Mouse (Mus musculus): Measurements from ENCODE around the gene Tubd1. TPM values are rescaled to one million over a fixed set of nuclear protein-coding genes. Genes with fewer than 3 reads are reported as not detected.
A peak's percentile ranks its signal among the peaks of the same experiment; 100 is the strongest.

The Tubd1 gene
- polyA plus RNA-seq, 1 experiment from 2014 or later, result 8.4 TPM

GRCm38 (mm10) chr11:86581250-86581753 is 36.5 kb downstream of the Tubd1 start:
- DNase-seq (ENCODE audit: low spot score), result peak; percentile 80
- 31% methylated on average over 11 of the region's 11 CpGs for WGBS
- Histone ChIP-seq H3K27ac (peak overlapping the region; percentile 81), H3K27me3 (ENCODE audit: insufficient read depth, low read length) (no peaks in the 10 kb centered on the region), H3K4me2 (ENCODE audit: low read length) (peak overlapping the region; percentile 25; the same call in 1 of the 2 replicates), H3K9ac (ENCODE audit: low read depth, low read length) (no peak overlapping the region), H3K4me1 (replicated peaks; ENCODE audit: insufficient read depth, low read length) (peaks cover 25% of the 10 kb centered on the region), H3K36me3 (ENCODE audit: insufficient read depth, low read length) (no peaks in the 10 kb centered on the region), H3K9me3 (replicated peaks; ENCODE audit: low read length) (no peaks in the 10 kb centered on the region), H3K4me3 (replicated peaks; ENCODE audit: low read depth, low read length) (no peak overlapping the region)
- 0 out of 2 replicates have a peak, but pooled peaks have one; percentile 9 for ATAC-seq (replicated peaks; ENCODE audit: low FRiP score, low read depth)
- TF ChIP-seq CTCF (IDR thresholded peaks at IDR 0.05; ENCODE audit: low read depth), result no peak

- Histone ChIP-seq H3K27ac (peak overlapping the region; percentile 81), H3K9me3 (replicated peaks; ENCODE audit: low read length) (no peaks in the 10 kb centered on the region), H3K4me1 (replicated peaks; ENCODE audit: insufficient read depth, low read length) (peaks cover 23% of the 10 kb centered on the region), H3K27me3 (ENCODE audit: insufficient read depth, low read length) (no peaks in the 10 kb centered on the region), H3K9ac (ENCODE audit: low read depth, low read length) (no peak overlapping the region), H3K36me3 (ENCODE audit: insufficient read depth, low read length) (no peaks in the 10 kb centered on the region), H3K4me2 (ENCODE audit: low read length) (no peak overlapping the region), H3K4me3 (replicated peaks; ENCODE audit: low read depth, low read length) (no peak overlapping the region)
- ATAC-seq (replicated peaks; ENCODE audit: low FRiP score, low read depth) (no peak), DNase-seq (ENCODE audit: low spot score) (no peak)
- 90% methylated on average over 12 of the region's 12 CpGs for WGBS
- no peak for TF ChIP-seq CTCF (IDR thresholded peaks at IDR 0.05; ENCODE audit: low read depth)
Observed at GRCm38 (mm10) chr11:86581943-86582542, 37.3 kb downstream of the Tubd1 start.

GRCm38 (mm10) chr11:86582543-86583260 is 37.9 kb downstream of the Tubd1 start:
- no peak overlapping the region for H3K27ac ChIP-seq
- TF ChIP-seq CTCF (IDR thresholded peaks at IDR 0.05; ENCODE audit: low read depth), result no peak
- no peak overlapping the region for H3K9ac ChIP-seq (ENCODE audit: low read depth, low read length)
- no peak overlapping the region for H3K4me3 ChIP-seq (replicated peaks; ENCODE audit: low read depth, low read length)
- no peak overlapping the region for H3K4me2 ChIP-seq (ENCODE audit: low read length)
- H3K27me3 ChIP-seq (ENCODE audit: insufficient read depth, low read length), result no peaks in the 10 kb centered on the region
- DNase-seq (ENCODE audit: low spot score) (no peak), ATAC-seq (replicated peaks; ENCODE audit: low FRiP score, low read depth) (no peak)
- 93% methylated on average over 7 of the region's 7 CpGs for WGBS
- peaks cover 19% of the 10 kb centered on the region for H3K4me1 ChIP-seq (replicated peaks; ENCODE audit: insufficient read depth, low read length)
- H3K9me3 ChIP-seq (replicated peaks; ENCODE audit: low read length), result no peaks in the 10 kb centered on the region
- H3K36me3 ChIP-seq (ENCODE audit: insufficient read depth, low read length), result no peaks in the 10 kb centered on the region

- H3K27ac ChIP-seq, result no peak overlapping the region
- ATAC-seq (replicated peaks; ENCODE audit: low FRiP score, low read depth) (no peak), DNase-seq (ENCODE audit: low spot score) (no peak)
- H3K36me3 ChIP-seq (ENCODE audit: insufficient read depth, low read length), result no peaks in the 10 kb centered on the region
- H3K27me3 ChIP-seq (ENCODE audit: insufficient read depth, low read length), result no peaks in the 10 kb centered on the region
- no peak overlapping the region for H3K4me3 ChIP-seq (replicated peaks; ENCODE audit: low read depth, low read length)
- H3K9me3 ChIP-seq (replicated peaks; ENCODE audit: low read length), result no peaks in the 10 kb centered on the region
- no peak for TF ChIP-seq CTCF (IDR thresholded peaks at IDR 0.05; ENCODE audit: low read depth)
- 89% methylated on average over 3 of the region's 3 CpGs for WGBS
- peaks cover 19% of the 10 kb centered on the region for H3K4me1 ChIP-seq (replicated peaks; ENCODE audit: insufficient read depth, low read length)
- H3K4me2 ChIP-seq (ENCODE audit: low read length), result no peak overlapping the region
- no peak overlapping the region for H3K9ac ChIP-seq (ENCODE audit: low read depth, low read length)
Observed at GRCm38 (mm10) chr11:86583313-86583825, 38.6 kb downstream of the Tubd1 start.

- no peak for TF ChIP-seq CTCF (IDR thresholded peaks at IDR 0.05; ENCODE audit: low read depth)
- Histone ChIP-seq H3K36me3 (ENCODE audit: insufficient read depth, low read length) (no peaks in the 10 kb centered on the region), H3K9ac (ENCODE audit: low read depth, low read length) (no peak overlapping the region), H3K27ac (no peak overlapping the region), H3K4me3 (replicated peaks; ENCODE audit: low read depth, low read length) (no peak overlapping the region), H3K4me1 (replicated peaks; ENCODE audit: insufficient read depth, low read length) (peaks cover 15% of the 10 kb centered on the region), H3K27me3 (ENCODE audit: insufficient read depth, low read length) (no peaks in the 10 kb centered on the region), H3K4me2 (ENCODE audit: low read length) (peak overlapping the region; percentile 50; the same call in 1 of the 2 replicates), H3K9me3 (replicated peaks; ENCODE audit: low read length) (no peaks in the 10 kb centered on the region)
- 84% methylated on average over 14 of the region's 14 CpGs for WGBS
- DNase-seq (ENCODE audit: low spot score), result no peak
- ATAC-seq (replicated peaks; ENCODE audit: low FRiP score, low read depth), result no peak
Observed at GRCm38 (mm10) chr11:86583990-86584897, 39.5 kb downstream of the Tubd1 start.
